Mouse (Mus musculus) spleen, adult 2 months (tissue): ENCODE results near the gene Gm20388.

ENCODE experiments used
- CTCF ChIP-seq: fragments of 200-500 bp; IDR thresholded peaks from 2 replicates; pipeline ENCODE4 v1.5.1; 2011; ENCODE audit warnings: mild to moderate bottlenecking, inconsistent platforms; ENCODE audit not compliant: insufficient read depth, insufficient read length, insufficient replicate concordance; ENCODE audit errors: extremely low read depth
- POLR2A ChIP-seq: fragments of 200-500 bp; IDR thresholded peaks from 2 replicates; pipeline ENCODE4 v1.6.1; 2011; ENCODE audit warnings: low read depth, low read length, inconsistent platforms

DNA sequence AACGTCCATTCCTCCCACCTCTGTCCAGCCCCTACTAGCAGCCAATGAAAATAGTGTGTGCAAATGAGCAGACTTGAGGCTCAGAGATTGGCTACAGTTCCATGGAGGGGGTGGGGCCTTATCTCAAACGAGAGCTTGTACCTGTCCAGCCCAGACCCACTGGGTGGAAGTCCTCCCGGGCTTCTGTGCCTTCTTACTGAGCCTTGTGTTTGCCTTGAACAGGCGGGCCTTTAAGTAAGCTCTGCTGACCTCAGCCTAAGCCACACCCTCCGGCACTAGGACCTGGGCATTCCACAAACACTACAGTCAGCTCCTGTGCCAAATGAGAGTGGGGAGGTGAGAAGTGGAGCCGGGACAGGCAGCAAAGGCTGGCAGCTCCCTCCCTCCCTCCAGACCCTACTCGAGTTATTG, 2383.6 kb downstream of the Gm20388 start:
- TF ChIP-seq CTCF (no peak), POLR2A (no peak)
